Mouse (Mus musculus): ENCODE measurements around the gene Crmp1.

Gene Crmp1

GRCm38 (mm10) chr5:37241651-37242151 lies at the start of gene Crmp1:
Crmp1 (plus strand) TSS chr5:37241940.
- peak; percentile 9 to 36 for DNase-seq

DNA sequence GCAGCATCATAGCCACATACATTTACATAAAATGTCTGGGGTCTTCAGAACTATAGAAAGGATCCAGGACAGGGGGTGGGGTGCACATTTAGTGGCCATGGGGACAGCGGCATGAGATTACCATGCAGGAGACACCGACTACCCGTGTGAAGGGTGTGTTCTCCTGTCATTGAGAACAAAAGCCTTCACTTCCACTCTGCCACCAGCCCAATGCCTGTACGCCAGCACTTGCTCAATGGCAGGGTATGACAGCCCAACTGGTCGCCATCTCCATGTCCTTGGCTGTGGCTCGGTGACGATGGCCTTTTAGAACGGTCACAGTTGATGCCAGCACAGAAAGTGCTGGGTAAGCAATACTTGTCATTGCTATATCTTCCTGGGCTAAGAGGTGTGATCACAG lies 45.5 kb upstream of the Crmp1 start:
- no peak for DNase-seq

DNA sequence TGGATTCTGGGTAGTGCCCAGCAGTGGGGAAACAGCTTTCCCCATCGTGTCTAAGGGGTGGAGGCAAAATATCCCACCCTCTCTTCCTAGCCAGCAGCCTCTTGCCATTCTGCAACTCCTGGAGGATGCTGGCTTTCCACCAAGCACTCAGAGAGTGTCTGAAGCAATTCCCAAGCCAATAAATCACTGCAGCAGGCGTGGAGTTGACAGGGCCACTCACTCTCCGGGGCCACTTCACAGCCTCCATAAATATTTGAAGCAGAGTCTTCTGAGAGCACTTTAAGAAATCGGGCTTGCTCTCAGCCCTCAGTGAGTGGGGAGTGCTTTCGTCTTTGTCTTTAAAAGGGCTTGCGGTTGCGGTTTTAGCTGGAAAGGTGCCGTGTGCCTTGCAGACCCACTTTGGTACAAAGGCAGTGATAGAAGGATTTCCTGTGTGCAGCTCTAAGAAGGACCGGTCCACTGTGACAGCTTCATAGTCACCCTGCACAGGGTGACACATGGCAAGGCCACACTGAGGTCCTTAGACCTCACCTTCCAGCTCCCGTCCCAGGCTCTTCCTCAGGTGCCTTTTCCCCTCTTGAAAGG lies 45.0 kb upstream of the Crmp1 start:
- DNase-seq: peak; percentile 24 to 52

GRCm38 (mm10) chr5:37197423-37197822 lies 44.3 kb upstream of the Crmp1 start:
- no peak for DNase-seq

DNA sequence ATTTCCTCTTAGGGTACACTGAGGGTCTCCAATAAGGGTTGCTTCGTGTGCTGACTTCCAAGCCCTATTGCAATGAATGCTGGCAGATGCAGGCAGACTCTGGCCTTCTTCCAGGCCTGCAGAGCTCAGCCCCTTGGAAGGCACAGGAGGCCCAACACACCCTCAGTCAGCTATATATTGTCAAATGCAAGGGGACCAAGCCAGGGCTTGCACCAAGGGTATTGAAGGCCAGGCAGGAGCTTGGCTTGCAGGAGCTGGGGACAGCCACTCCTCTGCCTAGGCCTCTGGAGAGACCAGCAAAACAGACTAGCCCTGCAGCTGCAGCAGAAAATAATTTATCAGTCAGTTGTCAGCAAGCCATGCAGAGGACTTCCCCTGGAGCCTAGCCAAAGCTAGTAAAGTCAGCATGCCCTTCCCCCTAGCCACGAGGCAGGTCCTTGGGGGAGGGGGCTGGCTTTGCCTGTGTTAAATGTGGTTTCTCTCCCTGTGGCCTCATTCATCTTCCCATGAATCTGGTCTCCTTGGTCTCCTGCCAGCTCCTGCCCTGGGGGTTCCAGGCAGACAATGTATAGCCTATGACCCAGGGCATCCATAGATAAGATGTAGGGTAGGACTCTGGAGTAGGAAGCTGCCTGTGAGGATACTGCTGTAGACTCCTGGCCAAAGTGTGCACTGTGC lies 43.6 kb upstream of the Crmp1 start:
- no peak for DNase-seq

DNA sequence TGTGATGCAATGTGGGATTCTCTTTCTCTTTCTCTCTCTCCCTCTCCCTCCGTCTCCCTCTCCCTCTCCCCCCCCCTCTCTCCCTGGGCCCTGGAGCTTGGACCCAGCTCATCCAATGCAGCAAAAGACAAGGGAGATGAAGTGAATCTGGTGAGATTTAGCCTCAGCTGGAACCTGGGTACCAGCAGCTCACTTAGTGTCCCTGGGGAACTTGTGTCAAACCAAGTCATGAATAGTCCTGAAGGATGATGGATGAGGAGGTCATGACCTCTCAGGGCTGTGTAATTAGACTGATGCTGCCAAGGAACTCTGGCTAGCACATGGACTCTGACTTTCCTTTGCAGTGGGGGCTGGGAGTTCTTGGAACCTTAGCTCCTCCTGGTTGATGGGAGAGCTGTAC lies 39.5 kb upstream of the Crmp1 start:
- no peak for DNase-seq

DNA sequence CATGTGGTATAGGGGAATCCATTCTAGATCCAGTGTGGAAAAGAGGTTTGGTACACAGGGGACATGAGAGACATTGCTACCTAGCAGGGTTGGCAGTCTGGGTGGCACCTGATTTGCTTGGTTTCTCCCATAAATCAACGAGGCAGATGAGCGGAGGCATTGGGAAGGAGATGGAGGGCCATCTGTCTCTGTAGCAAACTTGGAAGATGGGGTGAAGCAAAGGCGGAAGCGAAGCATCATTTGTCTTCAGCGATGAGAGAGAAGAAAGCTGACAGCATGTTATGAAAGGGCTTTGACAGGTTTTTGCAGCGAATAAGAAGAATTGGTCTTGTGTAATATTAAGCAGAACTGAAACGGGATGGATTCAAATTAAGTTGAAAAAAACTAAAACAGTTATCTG lies 36.9 kb upstream of the Crmp1 start:
- no peak for DNase-seq

DNA sequence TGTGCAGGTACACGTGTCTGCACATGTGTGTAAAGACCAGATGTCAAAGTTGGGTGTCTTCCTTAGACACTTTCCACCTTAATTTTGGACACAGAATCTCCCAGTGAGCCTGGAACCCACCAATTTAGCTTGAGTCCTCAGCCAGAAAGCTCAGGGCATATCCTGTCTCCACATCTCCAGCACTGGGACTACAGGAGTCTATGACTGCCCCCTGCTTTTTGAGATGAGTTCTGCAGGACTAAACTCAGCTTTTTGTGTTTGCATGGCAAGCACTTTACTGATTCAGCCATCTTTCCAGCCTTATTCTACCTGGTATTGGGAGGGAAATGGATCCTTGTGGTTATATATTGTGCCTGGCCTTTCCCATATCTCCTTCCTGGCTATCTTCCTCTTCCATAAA lies 36.3 kb upstream of the Crmp1 start:
- no peak for DNase-seq

DNA sequence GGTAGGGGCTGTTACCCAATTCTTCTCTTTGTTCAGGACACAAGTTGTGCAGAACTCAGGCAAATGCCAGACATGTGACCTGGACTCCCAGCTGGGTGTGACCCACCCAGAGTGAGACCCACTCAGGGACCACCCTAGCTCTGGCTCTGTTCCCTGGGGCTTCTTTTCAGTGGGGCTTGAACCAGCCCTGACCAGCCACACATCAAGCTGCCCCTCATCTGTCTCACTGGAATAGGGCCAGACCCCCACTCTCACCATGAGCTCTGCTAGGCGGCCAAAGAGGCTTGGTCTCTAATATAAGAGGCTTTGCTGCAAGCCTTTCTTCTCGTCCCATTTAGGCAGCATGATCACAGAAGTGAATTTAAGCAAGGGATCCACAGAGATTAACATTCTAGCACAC lies 35.4 kb upstream of the Crmp1 start:
- no peak for DNase-seq

- no peak for DNase-seq
Measured at GRCm38 (mm10) chr5:37212938-37213708, 28.6 kb upstream of the Crmp1 start.

- no peak for DNase-seq
Measured at GRCm38 (mm10) chr5:37213709-37214103, 28.0 kb upstream of the Crmp1 start.

GRCm38 (mm10) chr5:37214614-37215013 lies 27.1 kb upstream of the Crmp1 start:
- no peak for DNase-seq

GRCm38 (mm10) chr5:37215276-37215675 lies 26.5 kb upstream of the Crmp1 start:
- no peak for DNase-seq

GRCm38 (mm10) chr5:37219615-37220014 lies 22.1 kb upstream of the Crmp1 start:
- DNase-seq: no peak

DNA sequence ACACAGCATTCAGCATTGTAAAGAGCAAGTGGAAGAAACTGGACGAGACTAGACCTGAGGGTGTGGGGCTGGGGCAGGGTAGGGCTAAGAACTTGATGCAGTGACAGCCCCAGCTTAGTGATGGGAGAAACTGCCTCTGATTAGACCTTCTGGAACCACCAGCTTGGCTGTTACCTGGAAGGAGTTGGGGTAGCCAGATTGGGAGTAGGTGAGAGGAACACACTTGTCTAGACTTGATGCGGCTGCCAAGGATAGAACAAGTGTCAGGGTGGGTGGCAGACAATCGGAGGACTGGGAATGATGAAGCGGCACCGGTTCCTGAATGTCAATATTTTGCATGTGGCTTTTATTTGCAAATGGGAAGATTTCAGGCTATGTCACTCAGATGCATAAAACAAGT lies 21.2 kb upstream of the Crmp1 start:
- no peak for DNase-seq

DNA sequence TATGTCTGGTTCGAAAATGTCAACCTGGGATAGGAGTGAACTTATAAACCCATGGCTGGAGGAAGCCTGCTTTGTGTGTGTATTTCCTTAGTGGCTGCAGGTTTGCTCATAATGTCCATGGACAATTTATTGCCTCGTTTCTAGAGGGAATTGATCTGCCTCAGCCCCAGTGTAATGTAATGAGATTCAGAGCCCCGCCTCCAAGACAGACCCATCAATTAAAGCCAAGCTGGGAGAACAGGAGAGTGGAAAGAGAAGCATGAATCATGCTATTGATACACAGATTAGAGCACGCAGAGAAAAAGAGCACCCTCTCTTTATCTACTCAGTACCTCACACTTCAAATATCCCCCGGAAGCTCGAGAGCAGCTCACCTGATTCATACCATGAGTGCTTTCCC lies 20.2 kb upstream of the Crmp1 start:
- DNase-seq: no peak

DNA sequence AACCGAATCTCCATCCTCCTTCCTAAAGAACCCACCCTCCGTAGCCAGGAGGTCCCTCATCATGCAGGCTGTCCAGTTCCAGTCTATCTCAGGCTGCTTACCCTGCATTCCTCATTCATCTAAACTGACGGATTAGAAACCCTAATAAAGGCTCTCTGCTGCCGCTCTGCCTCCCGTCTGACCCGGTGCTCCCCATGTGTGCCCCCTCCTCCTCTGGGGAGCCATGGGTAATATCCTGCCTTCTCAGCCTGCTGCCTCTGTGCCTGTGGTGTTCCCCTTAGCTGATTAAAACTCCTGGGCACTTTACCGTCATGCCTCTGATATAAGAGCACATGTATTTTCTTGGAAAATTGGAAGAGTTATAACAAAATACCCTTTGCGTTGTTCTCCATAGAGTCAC lies 19.4 kb upstream of the Crmp1 start:
- no peak for DNase-seq

- DNase-seq: no peak
Measured at GRCm38 (mm10) chr5:37225708-37226107, 16.0 kb upstream of the Crmp1 start.

DNA sequence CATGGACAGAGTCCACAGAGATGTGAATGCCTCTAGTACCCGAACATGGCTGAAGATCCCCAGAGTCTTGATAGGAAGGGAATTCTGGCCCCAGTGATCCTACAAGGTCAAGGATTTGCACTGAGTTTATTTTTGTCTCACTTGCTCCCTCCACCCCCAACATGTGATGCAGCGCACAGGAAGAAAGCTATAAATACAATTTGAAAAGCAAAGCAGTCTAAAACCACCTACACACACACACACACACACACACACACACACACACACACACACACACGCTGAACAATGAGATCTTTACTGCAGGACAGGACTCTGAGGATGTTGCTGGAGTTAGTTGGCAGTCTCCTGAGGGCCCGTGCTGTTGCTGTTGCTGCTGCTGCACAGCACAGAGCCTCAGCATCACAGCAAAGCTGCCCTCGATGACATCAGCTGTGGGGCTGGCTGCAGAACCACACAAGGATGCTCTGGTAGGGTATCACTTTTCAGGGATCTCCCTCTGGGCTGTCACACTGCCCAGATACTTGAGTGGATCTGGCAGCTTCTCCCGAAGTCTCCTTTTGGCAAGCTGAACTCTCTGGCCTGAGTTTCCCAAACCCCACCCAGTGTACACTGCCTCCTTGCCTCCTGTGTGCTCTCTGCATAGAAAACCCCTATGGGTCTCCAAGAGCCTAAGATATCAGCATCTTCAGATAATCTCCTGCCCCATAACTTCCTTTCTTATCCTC lies 13.6 kb upstream of the Crmp1 start:
- DNase-seq: no peak

- no peak for DNase-seq
Measured at GRCm38 (mm10) chr5:37228894-37229293, 12.8 kb upstream of the Crmp1 start.

DNA sequence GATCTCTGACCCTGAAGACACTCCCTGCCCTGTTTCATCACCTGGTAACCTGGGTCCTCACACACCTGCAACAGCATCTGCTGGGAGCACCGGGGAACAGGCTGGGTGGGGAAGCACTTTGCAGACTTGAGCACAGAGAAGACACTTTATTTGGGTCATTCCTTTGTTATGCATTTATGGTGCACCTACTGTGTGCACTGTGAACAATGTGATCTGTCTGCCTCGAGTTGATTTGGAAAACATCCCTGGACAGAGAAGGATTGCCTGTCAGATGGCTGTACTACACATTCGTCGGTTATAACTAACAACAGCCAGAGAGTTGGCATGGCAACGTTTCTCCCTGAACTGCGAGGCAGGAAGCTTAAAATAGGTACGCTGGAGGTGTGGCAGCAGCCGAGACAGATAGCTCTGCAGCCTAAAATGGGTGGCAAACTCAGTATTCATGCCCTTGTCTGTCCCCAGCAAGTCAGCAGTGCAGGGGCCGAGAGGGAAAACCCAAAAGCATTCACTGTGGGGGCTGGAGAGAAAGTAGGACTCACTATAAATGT lies 8.7 kb upstream of the Crmp1 start:
- no peak for DNase-seq

DNA sequence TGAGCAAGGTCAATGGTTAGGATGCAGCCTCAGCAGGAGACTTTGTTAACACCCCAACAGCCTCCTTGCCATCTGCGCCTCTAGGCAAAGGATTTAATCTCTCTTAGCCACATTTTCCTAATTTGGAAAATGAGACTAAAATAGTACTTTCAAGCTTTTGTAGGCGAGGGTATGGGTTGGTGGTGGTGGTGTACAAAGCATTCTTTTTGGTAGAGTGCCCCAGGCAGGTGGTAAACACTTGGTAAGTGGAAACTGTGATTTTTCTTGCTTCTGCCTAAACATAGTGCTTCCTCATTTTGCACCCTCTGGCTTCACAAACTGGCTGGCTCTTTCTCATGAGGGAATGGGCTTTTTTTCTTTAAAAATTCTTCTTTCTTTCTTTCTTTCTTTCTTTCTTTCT lies 3.1 kb upstream of the Crmp1 start:
- no peak for DNase-seq

GRCm38 (mm10) chr5:37240550-37240949 lies 1.2 kb upstream of the Crmp1 start:
- no peak for DNase-seq
